Mouse (Mus musculus) heart, postnatal 0 days (tissue): ENCODE data around the gene Ptprf. TPM values are rescaled to one million over a fixed set of nuclear protein-coding genes. Genes with fewer than 3 reads are reported as not detected.

Experiments used
- ATAC-seq: fragments of 200-750 bp; cut with Nextera tagmentation; 2 replicates; pipeline ENCODE4 v1.8.0; 2017; ENCODE audit warnings: low read depth, moderate number of reproducible peaks, moderate library complexity; ENCODE audit not compliant: insufficient read depth
- DNase-seq: peaks from one replicate; pipeline ENCODE4 v3.0.0-alpha.2; 2016; ENCODE audit warnings: low spot score
- H3K27ac ChIP-seq: fragments of 300-500 bp; sonication (generic); 2 replicates; pipeline ENCODE4 v1.5.1; 2014; ENCODE audit warnings: low read depth, mild to moderate bottlenecking
- H3K27me3 ChIP-seq: fragments of 300-500 bp; sonication (generic); 2 replicates; pipeline ENCODE4 v1.6.1; 2014; ENCODE audit warnings: low read length, mixed read lengths; ENCODE audit not compliant: control insufficient read depth, insufficient read depth
- H3K36me3 ChIP-seq: fragments of 300-500 bp; sonication (generic); replicated peaks from 2 replicates; pipeline ENCODE4 v1.6.1; 2014; ENCODE audit warnings: low read length, mixed read lengths; ENCODE audit not compliant: control insufficient read depth, insufficient read depth
- H3K4me1 ChIP-seq: fragments of 300-500 bp; sonication (generic); 2 replicates; pipeline ENCODE4 v1.6.1; 2014; ENCODE audit warnings: antibody characterized with exemption; ENCODE audit not compliant: control insufficient read depth, insufficient read depth
- H3K4me2 ChIP-seq: fragments of 300-500 bp; sonication (generic); 2 replicates; pipeline ENCODE4 v1.6.1; 2014; ENCODE audit warnings: low read depth, mild to moderate bottlenecking, low read length, moderate library complexity
- H3K4me3 ChIP-seq: fragments of 300-500 bp; sonication (generic); 2 replicates; pipeline ENCODE4 v1.5.1; 2014; ENCODE audit warnings: low read depth, low read length
- H3K9ac ChIP-seq: fragments of 300-500 bp; sonication (generic); replicated peaks from 2 replicates; pipeline ENCODE4 v1.6.1; 2014; ENCODE audit warnings: low read depth, low read length, mixed read lengths
- H3K9me3 ChIP-seq: fragments of 300-500 bp; sonication (generic); replicated peaks from 2 replicates; pipeline ENCODE4 v1.6.1; 2016; ENCODE audit warnings: low read length; ENCODE audit not compliant: control insufficient read depth
- CTCF ChIP-seq: IDR thresholded peaks from 2 replicates; pipeline ENCODE4 v1.5.1; 2016; ENCODE audit warnings: antibody characterized with exemption, control low read depth, low read depth
- EP300 ChIP-seq: IDR thresholded peaks from 2 replicates; pipeline ENCODE4 v1.6.1; 2016; ENCODE audit warnings: antibody characterized with exemption, low read depth
- WGBS: fragments of 180-500 bp; shearing (Covaris S2); extraction: QIAGEN DNeasy Blood & Tissue Kit; methylation state at CpG from one replicate; pipeline ENCODE4 v1.1.7; 2014; 5-methylcytosine and 5-hydroxymethylcytosine counted together
- polyA plus RNA-seq: library from polyadenylated mRNA; unstranded; fragments of >200 nt; fragmentation: Nextera tagmentation; extraction: Ambion mirVana; gene quantifications from 2 replicates; pipeline ENCODE4 v1.2.1, GENCODE M21; 2015
- total RNA-seq: library from RNA; depleted of rRNA; stranded (reverse); fragments of >200 nt; gene quantifications from 2 replicates; pipeline ENCODE4 v1.2.3, GENCODE M21; 2014; ENCODE audit warnings: low replicate concordance

Ptprf gene
- total and polyA plus RNA-seq, 2 experiments from 2014 or later: 5.9 to 33.7 TPM

DNA sequence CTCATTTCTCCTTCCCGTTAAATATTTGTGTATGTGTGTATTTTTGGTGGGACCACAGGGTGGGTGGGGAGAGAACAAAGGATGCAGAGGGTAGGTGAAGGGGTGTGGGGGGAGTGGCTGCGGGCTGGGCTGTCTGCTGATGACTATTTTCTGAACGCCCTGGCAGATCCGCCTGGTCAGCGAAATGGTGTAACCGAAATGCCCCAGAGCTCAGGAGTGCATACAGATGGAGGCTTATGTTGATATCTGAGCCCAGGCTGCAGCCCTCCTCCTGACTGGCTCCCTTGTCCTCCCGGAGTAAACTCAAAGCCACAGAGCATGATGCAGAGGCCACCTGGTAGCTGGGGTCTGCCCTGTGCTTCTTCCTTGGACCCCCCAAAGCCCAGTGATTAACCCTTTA is 47.4 kb downstream of the Ptprf start:
- no peak for TF ChIP-seq CTCF
- no peak for TF ChIP-seq EP300

DNA sequence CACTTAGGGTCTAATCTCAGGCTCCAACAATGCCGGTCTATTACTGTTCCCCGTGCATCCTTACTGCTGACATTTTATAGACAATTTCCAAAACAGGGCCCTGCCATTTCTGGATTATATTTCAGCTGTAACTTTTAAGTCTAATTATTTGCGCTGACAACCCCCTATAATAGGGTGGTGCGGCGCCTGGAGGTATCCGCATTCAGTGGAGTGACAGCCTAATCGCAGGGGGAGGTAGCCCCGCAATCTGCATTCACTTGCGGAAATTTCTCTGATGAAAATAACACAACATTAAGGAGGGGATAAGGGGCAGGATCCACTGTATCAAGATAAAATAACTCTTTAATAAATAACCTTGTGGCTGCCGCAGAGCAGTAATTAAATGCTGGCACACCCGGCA is 47.9 kb downstream of the Ptprf start:
- ATAC-seq: no peak
- 94% methylated on average over 11 of the region's 11 CpGs for WGBS
- H3K4me3 ChIP-seq: no peak overlapping the region
- H3K9ac ChIP-seq: no peak overlapping the region
- H3K9me3 ChIP-seq: no peaks in the 10 kb centered on the region
- H3K4me1 ChIP-seq: no peaks in the 10 kb centered on the region
- no peak overlapping the region for H3K4me2 ChIP-seq
- no peak for TF ChIP-seq EP300
- no peak for TF ChIP-seq CTCF
- H3K27me3 ChIP-seq: no peaks in the 10 kb centered on the region
- no peak for DNase-seq
- H3K36me3 ChIP-seq: peaks cover 11% of the 10 kb centered on the region; the same call in 1 of the 2 replicates
- H3K27ac ChIP-seq: no peak overlapping the region

More for the DNA sequence above, 47.4 kb downstream of the Ptprf start:
- Histone ChIP-seq H3K9ac (no peak overlapping the region), H3K4me1 (no peaks in the 10 kb centered on the region), H3K4me2 (no peak overlapping the region), H3K27me3 (no peaks in the 10 kb centered on the region), H3K9me3 (no peaks in the 10 kb centered on the region), H3K27ac (no peak overlapping the region), H3K36me3 (peaks cover 11% of the 10 kb centered on the region; the same call in 1 of the 2 replicates), H3K4me3 (no peak overlapping the region)
- WGBS: 81% methylated on average over 7 of the region's 7 CpGs
- ATAC-seq (no peak), DNase-seq (no peak)

DNA sequence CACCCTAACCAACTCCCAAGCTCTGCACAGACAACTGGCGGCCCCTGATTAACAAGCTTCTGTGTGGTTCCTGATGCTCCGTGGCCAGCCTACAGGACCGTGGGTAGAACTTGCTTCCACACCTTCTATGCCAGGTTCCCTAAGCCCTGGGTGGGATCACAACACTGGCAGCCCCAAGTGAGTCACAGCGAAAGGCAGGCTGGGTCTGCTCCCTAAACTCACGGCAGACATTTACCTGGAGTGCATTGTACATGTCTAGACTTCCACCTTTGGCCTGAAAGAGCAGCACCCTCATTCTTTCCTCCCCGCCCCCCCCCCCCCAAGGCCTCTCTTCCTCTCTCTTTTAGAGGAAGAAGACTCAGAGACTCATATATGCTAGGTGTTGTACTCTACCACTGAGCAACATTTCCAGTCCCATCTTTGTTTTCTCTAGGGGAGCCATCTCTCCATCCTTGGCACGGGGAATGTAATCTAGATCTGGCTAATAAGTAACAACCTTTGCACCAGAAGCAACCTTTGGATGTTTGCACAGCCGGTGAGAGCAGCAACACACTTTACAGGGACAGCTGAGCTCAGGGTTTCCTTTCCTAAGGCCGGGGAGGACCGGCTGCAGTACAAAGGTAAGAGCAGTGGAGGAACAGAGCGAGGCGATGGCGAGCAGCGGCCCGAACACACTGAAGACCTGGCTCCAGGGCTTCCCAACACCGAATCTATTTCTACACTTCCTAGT is 51.1 kb downstream of the Ptprf start:
- no peak for ATAC-seq
- WGBS: 86% methylated on average over 16 of the region's 16 CpGs
- peaks cover 28% of the 10 kb centered on the region; the same call in 1 of the 2 replicates for H3K36me3 ChIP-seq

DNA sequence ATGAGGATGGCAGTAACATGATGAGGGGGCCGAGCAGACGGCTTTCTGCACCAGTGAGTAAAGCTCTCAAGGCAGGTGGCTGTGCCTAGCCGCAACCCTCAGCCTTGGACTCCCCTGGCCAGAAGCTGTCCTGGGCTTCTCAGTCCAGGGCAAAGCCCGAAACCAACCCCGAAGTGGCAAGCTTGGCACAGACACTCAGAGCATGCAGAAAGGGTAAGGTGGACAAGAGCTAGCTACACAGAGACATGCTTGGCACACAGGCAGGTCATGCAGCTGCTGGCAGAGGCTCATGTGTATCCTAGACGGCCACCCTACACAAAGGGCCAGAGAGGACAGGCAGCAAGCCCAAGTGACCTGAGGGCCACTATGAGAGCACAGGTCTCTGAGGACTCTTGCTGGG is 52.5 kb downstream of the Ptprf start:
- TF ChIP-seq EP300 (no peak), CTCF (no peak)
- peaks cover 26% of the 10 kb centered on the region; the same call in 1 of the 2 replicates for H3K36me3 ChIP-seq
- 94% methylated on average over 6 of the region's 6 CpGs for WGBS

More for the DNA sequence above, 51.1 kb downstream of the Ptprf start:
- no peaks in the 10 kb centered on the region for H3K4me1 ChIP-seq
- no peak overlapping the region for H3K4me3 ChIP-seq
- H3K9me3 ChIP-seq: no peaks in the 10 kb centered on the region
- H3K27me3 ChIP-seq: no peaks in the 10 kb centered on the region
- TF ChIP-seq CTCF (no peak), EP300 (no peak)
- H3K4me2 ChIP-seq: no peak overlapping the region
- H3K27ac ChIP-seq: no peak overlapping the region
- DNase-seq: no peak
- H3K9ac ChIP-seq: no peak overlapping the region

DNA sequence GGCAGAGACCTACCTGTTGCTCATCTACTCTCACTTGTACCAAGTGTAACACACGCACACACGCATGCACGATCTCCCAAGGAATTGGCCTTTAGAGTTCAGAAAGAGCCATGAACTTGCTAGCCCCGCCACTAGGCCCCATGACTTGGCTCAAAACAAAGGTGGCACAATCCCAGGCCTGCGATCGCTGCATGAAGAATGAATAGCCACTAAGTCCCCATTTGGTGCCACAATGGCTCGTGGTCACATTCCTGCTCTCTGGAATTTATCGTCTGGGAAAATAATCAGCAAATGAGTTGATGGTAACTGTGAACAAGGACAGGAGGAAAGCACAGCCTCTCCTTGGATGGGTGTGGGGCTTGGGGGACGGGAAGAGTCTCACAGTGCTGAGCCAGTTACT is 54.3 kb downstream of the Ptprf start:
- Histone ChIP-seq H3K4me2 (no peak overlapping the region), H3K9me3 (no peaks in the 10 kb centered on the region), H3K4me1 (no peaks in the 10 kb centered on the region), H3K9ac (no peak overlapping the region), H3K36me3 (peaks cover 26% of the 10 kb centered on the region; the same call in 1 of the 2 replicates), H3K4me3 (no peak overlapping the region), H3K27ac (no peak overlapping the region), H3K27me3 (no peaks in the 10 kb centered on the region)
- TF ChIP-seq EP300 (no peak), CTCF (no peak)
- DNase-seq: no peak
- ATAC-seq: no peak
- 63% methylated on average over 9 of the region's 9 CpGs for WGBS

More for the DNA sequence above, 52.5 kb downstream of the Ptprf start:
- DNase-seq: no peak
- ATAC-seq: no peak
- no peaks in the 10 kb centered on the region for H3K4me1 ChIP-seq
- H3K4me2 ChIP-seq: no peak overlapping the region
- H3K27ac ChIP-seq: no peak overlapping the region
- no peaks in the 10 kb centered on the region for H3K9me3 ChIP-seq
- no peaks in the 10 kb centered on the region for H3K27me3 ChIP-seq
- H3K4me3 ChIP-seq: no peak overlapping the region
- 0 out of 2 replicates have a peak overlapping the region, but pooled peaks have one; percentile 2 for H3K9ac ChIP-seq
